Mouse (Mus musculus): ENCODE measurements around the gene St3gal4. TPM values are rescaled to one million over a fixed set of nuclear protein-coding genes. Genes with fewer than 3 reads are reported as not detected.

The St3gal4 gene
- polyA plus RNA-seq, 1 experiment from 2014 or later, result 53.6 TPM

DNA sequence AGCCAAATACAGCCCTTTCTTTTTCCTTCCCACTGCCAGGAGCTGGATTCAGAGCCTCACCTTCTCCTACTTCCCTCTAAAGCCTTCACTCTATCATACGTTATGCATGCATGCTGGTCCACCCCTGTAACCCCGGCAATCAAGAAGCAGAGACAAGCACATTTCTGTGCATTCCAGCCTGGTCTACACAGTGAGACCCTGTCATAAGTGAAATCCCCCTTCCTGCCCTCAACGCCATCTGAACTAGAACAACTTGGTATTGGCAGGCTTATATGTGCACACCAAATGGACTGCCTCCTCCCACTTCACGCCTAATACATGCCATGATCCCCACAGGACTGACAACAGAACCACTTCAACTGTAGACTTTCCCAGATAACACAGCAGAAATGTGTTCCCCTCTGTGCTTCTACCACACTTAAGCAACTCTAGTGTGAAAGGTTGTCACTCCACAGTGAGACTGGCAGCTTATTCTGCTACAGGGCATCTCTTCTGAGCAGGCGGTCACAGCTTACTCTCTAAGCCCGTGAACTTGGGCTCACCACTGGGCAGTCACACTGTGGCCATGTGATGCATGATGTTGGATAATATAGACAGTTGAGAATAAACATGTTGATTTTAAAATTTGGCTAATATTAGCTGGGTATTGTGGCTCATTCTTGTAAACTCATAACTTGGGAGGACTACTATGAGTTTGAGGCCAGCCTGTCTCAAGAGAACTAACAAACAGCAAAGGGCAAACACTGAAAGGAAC is 68.2 kb downstream of the St3gal4 start:
- ChIA-PET CTCF (interaction anchor here (0.5 to 1.2 kb wide), 4 partner anchors 11 to 1947 kb away, joined by 3 to 4 read pairs (median 3); no protein-coding TSS in a partner anchor), POLR2A (no interaction called here)
- DNase-seq (ENCODE audit: low read depth, low spot score), result no peak
- no peaks in the 10 kb centered on the region for H3K27me3 ChIP-seq
- in situ Hi-C loops (cut with MboI; ENCODE audit: low pct_unique_long_range_greater_than_20kb), result no loop called here
- TF ChIP-seq CTCF (IDR thresholded peaks at IDR 0.05), result no peak
- ATAC-seq, result no peak

DNA sequence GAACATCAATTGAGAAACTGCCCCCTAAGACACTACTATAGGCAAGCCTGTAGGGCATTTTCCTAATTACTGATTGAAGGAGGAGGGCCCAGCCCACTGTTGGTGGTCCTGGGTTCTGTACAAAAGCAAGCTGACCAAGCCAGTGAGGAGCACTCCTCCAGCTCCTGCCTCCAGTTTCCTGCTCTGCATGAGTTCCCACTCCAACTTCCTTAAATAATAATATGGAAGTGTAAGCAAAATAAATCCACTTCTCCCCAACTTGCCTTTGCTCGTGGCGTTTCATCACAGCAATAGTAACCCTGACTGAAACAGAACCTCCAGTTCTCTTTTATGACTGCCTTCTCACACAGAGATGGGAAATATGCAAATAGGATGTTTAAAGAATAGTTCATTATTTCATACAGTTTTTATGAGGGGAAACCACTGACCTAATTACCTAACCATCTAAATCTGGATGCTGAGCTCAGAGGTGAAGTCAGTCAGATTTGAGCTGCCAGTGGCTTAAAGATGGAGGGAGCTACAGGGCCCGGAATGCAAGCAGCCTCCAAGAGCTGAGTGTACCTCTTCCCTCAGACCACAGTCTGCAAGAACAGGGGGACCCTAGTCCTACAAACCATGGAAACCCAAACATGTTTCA is 69.1 kb downstream of the St3gal4 start:
- no peak for TF ChIP-seq CTCF (IDR thresholded peaks at IDR 0.05)
- POLR2A ChIA-PET, result interaction anchor here (1.0 kb wide), 1 partner anchor 10 kb away, joined by 3 read pairs; no protein-coding TSS in a partner anchor

DNA sequence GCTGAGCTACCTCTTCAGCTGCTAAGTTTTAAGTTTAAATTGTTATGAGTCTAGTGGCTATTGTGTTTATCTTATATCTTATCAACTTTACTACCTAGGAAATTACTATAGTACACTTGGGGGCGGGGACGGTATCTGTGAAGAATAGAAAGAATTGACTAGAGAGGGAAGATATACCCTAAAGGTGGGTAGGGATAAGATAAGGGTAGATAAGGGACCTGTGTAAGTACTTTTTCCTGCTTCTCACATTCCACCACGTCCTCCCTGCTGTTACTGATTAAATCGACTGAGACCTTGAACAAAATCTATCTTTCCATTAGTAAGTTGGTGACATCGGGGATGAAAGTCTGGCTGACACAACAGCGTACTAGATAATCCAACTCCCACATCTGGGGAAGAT is 70.6 kb downstream of the St3gal4 start:
- in situ Hi-C loops (cut with MboI; ENCODE audit: low pct_unique_long_range_greater_than_20kb), result loop anchor here (25.0 kb wide), 1 partner anchor 489 kb away; no protein-coding TSS in a partner anchor
- H3K27me3 ChIP-seq, result no peaks in the 10 kb centered on the region
- ChIA-PET CTCF (interaction anchor here (0.9 kb wide), 1 partner anchor 11 kb away, joined by 3 read pairs; no protein-coding TSS in a partner anchor), POLR2A (no interaction called here)
- ATAC-seq (no peak), DNase-seq (ENCODE audit: low read depth, low spot score) (no peak)
- TF ChIP-seq CTCF (IDR thresholded peaks at IDR 0.05), result no peak

More for the DNA sequence above, 69.1 kb downstream of the St3gal4 start:
- DNase-seq (ENCODE audit: low read depth, low spot score), result no peak
- CTCF ChIA-PET, result interaction anchor here (1.2 kb wide), 1 partner anchor 114 kb away, joined by 3 read pairs; no protein-coding TSS in a partner anchor
- H3K27me3 ChIP-seq, result no peaks in the 10 kb centered on the region
- in situ Hi-C loops (cut with MboI; ENCODE audit: low pct_unique_long_range_greater_than_20kb), result loop anchor here (25.0 kb wide), 1 partner anchor 487 kb away; no protein-coding TSS in a partner anchor
- peak; percentile 72 for ATAC-seq

DNA sequence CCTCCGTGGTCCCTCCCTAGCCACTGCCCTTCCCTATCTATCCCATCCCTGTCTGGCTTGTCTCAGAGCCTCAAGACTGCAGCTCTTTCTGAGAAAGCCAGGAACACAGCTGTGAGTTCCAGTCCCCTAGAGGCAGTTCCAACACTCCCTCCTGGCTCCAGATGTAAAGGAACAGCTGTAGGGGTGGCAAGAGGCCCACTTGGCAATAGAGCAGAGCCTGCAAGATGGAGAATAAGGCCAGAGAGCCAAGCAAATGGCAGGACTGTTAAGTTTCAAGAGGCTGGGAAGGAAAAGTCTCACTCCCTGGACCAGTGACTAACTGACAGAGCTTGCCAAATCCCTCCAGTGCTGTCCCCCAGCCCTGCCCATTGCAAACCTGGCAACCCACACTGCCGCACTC is 73.3 kb downstream of the St3gal4 start:
- no peak for TF ChIP-seq CTCF (IDR thresholded peaks at IDR 0.05)
- in situ Hi-C loops (cut with MboI; ENCODE audit: low pct_unique_long_range_greater_than_20kb), result loop anchor here (25.0 kb wide), 1 partner anchor 492 kb away; no protein-coding TSS in a partner anchor
- ATAC-seq (no peak), DNase-seq (ENCODE audit: low read depth, low spot score) (no peak)
- CTCF ChIA-PET, result interaction anchor here (1.1 kb wide), 1 partner anchor 9 kb away, joined by 3 read pairs; no protein-coding TSS in a partner anchor
- POLR2A ChIA-PET, result no interaction called here
- H3K27me3 ChIP-seq, result no peaks in the 10 kb centered on the region

DNA sequence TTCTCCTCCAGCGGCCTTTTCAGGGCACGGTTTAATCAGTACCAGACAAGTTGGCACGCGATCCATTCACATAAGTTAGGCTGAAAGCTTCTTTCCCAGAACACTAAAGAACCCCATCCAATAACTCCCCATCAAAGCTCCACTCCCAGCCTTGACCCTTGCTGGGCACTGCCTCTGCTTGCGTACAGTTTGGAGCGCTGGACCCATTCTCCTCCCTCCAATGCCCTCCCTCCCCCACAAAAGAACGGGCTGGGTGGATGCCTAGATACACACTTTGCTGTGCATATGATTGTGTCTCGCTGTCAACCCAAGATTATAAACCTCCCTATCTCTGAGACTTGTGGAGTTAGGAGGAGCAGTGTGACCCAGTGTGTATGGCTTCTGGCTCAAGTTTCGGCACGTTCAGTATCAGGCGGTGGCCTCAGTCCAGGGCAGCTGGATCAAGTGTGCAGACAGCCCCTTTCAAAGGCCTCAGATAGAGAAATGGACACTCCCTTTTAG is 74.0 kb downstream of the St3gal4 start:
- no peak for ATAC-seq
- CTCF ChIA-PET, result interaction anchor here (1.1 kb wide), 1 partner anchor 10 kb away, joined by 3 read pairs; no protein-coding TSS in a partner anchor
- in situ Hi-C loops (cut with MboI; ENCODE audit: low pct_unique_long_range_greater_than_20kb), result loop anchor here (25.0 kb wide), 1 partner anchor 492 kb away; no protein-coding TSS in a partner anchor

DNA sequence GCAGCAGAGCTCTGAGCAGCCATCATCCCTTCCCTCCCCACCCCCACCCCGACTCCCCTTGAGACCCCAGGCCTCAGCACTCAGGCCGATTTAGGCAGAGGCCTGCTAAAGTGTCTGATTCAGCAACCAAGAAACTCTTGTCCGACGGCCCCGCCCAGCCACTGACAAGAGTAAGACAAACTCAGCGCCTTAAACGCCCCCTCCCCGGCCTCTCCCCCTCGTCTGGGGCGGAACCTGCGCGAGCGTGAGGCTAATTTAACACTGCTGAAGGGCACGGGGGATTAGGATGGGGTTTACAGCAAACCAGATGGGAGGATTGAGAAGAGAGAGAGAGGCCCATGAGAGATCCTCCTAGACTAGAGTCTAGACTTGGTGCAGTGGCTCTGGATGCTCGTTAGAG is 74.6 kb downstream of the St3gal4 start:
- in situ Hi-C loops (cut with MboI; ENCODE audit: low pct_unique_long_range_greater_than_20kb), result loop anchor here (25.0 kb wide), 1 partner anchor 493 kb away; no protein-coding TSS in a partner anchor
- POLR2A ChIA-PET, result no interaction called here
- ATAC-seq (no peak), DNase-seq (ENCODE audit: low read depth, low spot score) (no peak)
- no peak for TF ChIP-seq CTCF (IDR thresholded peaks at IDR 0.05)
- CTCF ChIA-PET, result no interaction called here
- no peaks in the 10 kb centered on the region for H3K27me3 ChIP-seq

More for the DNA sequence above, 74.0 kb downstream of the St3gal4 start:
- DNase-seq (ENCODE audit: low read depth, low spot score), result no peak
- no peaks in the 10 kb centered on the region for H3K27me3 ChIP-seq
- POLR2A ChIA-PET, result no interaction called here
- no peak for TF ChIP-seq CTCF (IDR thresholded peaks at IDR 0.05)

DNA sequence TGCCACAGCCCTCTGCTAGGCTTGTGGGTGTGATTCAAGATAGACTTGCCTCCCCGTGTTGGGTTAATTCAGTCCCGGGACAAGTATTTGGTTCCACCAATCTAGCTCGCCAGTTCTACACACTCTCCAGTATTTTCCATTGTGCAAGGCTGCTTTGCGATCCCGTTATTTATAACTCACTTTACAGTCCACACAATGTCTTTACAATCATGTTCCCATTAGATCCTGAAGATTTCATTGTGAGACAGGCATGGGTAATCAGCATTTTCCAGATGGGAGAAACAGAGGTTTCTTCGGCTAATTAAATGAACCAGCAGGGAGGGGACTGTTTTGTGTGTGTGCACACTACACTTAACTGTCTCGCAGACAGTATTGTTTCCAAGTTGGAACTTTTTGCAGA is 75.4 kb downstream of the St3gal4 start:
- POLR2A ChIA-PET, result no interaction called here
- in situ Hi-C loops (cut with MboI; ENCODE audit: low pct_unique_long_range_greater_than_20kb), result loop anchor here (25.0 kb wide), 1 partner anchor 494 kb away; no protein-coding TSS in a partner anchor
- CTCF ChIA-PET, result no interaction called here
- ATAC-seq (no peak), DNase-seq (ENCODE audit: low read depth, low spot score) (no peak)
- H3K27me3 ChIP-seq, result no peaks in the 10 kb centered on the region
- no peak for TF ChIP-seq CTCF (IDR thresholded peaks at IDR 0.05)

DNA sequence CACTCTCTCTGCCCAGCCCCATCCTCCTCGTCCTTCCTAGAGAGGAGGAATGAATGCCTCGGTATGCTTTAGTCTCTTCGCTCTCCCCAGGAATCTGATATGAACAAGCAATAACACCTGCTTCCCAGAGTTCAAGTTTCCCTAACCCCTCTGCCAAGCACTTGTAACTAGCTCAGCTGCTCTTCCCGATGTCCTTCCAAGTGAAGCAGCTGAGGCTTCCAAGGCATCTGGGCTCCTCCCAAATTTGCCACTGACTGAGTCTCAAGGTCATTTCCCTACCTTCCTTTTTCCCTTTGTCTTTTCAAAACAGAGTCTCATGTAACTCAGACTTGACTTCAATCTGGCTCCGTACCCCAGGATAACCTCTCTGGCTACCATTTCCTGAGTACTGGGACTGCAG is 77.6 kb downstream of the St3gal4 start:
- no peaks in the 10 kb centered on the region for H3K27me3 ChIP-seq
- ChIA-PET POLR2A (interaction anchor here (0.6 kb wide), 1 partner anchor 127 kb away, joined by 3 read pairs; no protein-coding TSS in a partner anchor), CTCF (no interaction called here)
- no peak for DNase-seq (ENCODE audit: low read depth, low spot score)
- ATAC-seq, result no peak
- in situ Hi-C loops (cut with MboI; ENCODE audit: low pct_unique_long_range_greater_than_20kb), result loop anchor here (25.0 kb wide), 1 partner anchor 496 kb away; no protein-coding TSS in a partner anchor
- no peak for TF ChIP-seq CTCF (IDR thresholded peaks at IDR 0.05)

DNA sequence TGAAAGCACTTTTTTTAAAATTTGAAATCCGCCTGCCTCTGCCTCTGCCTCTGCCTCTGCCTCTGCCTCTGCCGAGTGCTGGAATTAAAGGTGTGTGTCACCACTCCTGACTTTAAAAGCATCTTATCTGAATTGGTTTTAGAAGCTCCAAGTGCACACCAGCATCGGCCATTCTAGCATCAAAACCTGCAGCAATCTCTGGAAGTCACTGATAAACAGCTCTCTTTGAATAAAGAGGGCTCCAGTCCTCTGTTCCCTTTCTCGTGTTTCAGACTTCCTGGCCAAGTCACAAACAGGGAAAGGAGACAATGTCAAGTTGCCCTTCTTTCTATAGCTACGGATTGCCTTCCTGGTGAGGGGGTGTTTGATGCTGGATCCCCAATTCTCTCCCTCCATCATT is 79.2 kb downstream of the St3gal4 start:
- TF ChIP-seq CTCF (IDR thresholded peaks at IDR 0.05), result no peak
- in situ Hi-C loops (cut with MboI; ENCODE audit: low pct_unique_long_range_greater_than_20kb), result loop anchor here (25.0 kb wide), 1 partner anchor 497 kb away; no protein-coding TSS in a partner anchor
- no peak for ATAC-seq
- ChIA-PET CTCF (no interaction called here), POLR2A (interaction anchor here (0.6 kb wide), 1 partner anchor 10 kb away, joined by 3 read pairs; no protein-coding TSS in a partner anchor)
- DNase-seq (ENCODE audit: low read depth, low spot score), result no peak
- no peaks in the 10 kb centered on the region for H3K27me3 ChIP-seq

DNA sequence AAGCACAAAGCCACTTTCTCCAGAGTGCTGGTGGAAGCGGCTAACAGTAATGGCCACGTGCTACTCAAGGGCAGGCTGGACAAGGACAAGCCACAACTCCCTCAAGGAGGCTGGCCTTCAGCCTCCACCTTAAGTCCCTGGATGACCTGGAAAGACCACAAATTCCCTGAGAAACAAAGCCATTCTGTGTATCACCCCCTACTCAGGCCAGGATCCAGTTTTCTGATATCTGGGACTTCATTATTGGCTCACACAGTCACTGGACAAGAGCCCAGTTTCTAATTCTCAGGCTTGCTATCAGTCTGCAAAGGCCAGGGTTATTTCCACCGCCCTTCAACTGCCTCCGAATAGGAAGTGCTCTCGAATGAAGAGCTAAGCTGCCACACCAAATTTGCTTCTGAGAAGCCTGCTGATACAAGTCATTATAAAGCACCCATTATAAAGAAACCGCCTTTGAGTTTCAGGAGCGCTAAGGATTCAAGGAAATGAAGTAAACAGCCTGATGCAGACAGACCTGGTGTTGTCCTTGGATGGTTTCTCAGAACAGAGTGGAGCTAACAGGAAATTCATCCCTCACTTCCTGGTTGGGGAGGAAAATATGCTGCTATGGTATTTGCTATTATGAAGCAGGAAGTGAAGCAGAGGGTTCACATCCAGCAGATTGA is 80.0 kb downstream of the St3gal4 start:
- ATAC-seq (no peak), DNase-seq (ENCODE audit: low read depth, low spot score) (no peak)
- POLR2A ChIA-PET, result interaction anchor here (0.6 kb wide), 1 partner anchor 11 kb away, joined by 3 read pairs; no protein-coding TSS in a partner anchor
- in situ Hi-C loops (cut with MboI; ENCODE audit: low pct_unique_long_range_greater_than_20kb), result loop anchor here (25.0 kb wide), 1 partner anchor 498 kb away; no protein-coding TSS in a partner anchor
- CTCF ChIA-PET, result no interaction called here
- TF ChIP-seq CTCF (IDR thresholded peaks at IDR 0.05), result no peak
- H3K27me3 ChIP-seq, result no peaks in the 10 kb centered on the region
